Mouse (Mus musculus): ENCODE measurements around the gene Psma5. TPM values are rescaled to one million over a fixed set of nuclear protein-coding genes. Genes with fewer than 3 reads are reported as not detected.
"Not testable (repeated sequence)": the region's sequence is repeated elsewhere in the genome, so short reads cannot be mapped to it uniquely, and the experiment has no call there.

Gene Psma5
- total RNA-seq (2021) = 10 to 100 TPM; 67.7 to 79.0 TPM

DNA sequence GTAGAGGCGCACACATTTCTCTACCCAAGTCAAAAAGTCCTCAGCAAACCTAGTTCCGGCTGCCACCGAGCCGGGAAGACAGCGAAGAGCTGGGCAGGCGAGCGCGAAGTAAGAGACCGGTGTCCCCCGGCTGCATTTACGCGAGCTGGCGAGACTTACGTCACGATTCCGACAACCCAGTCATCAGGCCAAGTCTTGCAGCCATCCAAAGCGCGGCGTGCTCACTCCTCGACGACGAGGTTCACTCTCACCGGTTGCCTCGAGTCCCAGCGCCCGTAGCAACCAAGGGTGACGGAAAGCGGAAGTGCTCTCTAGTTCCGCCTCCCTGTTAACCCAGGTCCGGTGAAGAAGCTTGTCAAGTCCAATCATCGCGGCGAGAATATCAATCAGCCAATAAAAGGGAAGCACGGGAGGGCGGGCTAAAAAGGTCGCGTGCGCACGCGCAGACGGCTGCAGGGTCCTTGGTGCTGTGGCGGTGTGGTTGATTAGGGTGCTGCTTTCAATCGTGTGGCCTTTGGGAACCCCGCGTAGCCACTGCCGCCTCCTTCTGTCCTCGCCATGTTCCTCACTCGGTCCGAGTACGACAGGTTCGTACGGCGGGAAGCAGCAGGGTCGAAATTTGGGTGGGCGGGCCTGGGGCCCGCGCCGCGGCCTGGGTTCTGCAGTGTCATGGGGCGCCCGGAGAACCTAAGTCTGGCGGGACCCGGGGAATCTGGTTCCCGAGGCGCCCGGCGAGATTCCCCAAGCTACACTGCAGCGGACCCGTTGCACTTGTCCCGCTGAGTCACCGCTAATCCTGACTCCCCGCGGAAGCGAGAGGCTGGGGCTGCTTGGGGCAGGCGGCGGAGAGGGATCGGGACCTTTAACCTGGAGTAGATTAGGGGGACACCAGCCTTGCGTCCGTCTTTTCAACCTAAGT lies at the start of gene Psma5:
Gene Psma5, plus strand, starts transcription at position 208 of the 919 bp plus-strand sequence.
- peak; percentile 80 to 86 for DNase-seq (ENCODE audit: extremely low spot score in 1 of 2, low spot score in 1 of 2)

DNA sequence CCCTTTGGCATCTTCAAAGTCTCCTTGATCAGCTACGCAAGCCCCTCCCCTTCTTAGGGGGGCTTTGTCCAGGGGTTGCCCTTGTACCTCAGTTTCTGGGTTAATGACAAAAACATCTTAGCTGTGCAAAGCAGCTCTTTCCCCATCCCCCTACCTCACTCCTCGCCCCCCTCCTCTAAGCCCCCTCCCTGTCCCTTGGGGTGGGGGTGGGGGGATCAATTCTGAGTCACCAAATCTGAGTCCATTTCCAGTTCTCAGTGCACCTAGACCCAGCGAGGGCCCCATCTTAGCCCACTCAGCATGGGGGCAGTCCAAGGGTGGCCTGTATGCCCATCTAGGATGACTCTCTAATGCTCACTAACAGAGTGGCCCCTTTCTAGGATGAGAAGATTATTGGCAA lies 47.7 kb upstream of the Psma5 start:
- DNase-seq (ENCODE audit: extremely low spot score in 1 of 2, low spot score in 1 of 2) = no peak

DNA sequence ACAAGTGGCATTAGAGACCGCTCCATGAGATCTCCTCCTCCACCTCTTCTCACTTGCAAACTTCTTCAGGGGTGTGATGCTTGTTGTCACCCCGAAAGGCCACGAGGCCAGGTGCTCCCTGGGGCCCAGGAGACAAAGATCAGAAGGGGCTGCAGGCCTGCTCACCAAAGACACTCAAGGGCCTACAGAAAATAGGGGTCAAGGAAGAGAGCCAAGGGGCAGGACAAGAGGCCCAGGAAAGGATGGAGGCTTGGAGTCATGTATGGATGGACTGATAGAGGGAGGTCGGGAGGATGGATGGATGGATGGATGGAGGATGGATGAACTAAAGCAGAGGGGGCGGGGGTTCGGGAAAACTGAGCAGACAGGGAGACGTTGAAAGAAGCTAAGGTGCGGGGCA lies 47.2 kb upstream of the Psma5 start:
- DNase-seq (ENCODE audit: extremely low spot score in 1 of 2, low spot score in 1 of 2) = no peak

DNA sequence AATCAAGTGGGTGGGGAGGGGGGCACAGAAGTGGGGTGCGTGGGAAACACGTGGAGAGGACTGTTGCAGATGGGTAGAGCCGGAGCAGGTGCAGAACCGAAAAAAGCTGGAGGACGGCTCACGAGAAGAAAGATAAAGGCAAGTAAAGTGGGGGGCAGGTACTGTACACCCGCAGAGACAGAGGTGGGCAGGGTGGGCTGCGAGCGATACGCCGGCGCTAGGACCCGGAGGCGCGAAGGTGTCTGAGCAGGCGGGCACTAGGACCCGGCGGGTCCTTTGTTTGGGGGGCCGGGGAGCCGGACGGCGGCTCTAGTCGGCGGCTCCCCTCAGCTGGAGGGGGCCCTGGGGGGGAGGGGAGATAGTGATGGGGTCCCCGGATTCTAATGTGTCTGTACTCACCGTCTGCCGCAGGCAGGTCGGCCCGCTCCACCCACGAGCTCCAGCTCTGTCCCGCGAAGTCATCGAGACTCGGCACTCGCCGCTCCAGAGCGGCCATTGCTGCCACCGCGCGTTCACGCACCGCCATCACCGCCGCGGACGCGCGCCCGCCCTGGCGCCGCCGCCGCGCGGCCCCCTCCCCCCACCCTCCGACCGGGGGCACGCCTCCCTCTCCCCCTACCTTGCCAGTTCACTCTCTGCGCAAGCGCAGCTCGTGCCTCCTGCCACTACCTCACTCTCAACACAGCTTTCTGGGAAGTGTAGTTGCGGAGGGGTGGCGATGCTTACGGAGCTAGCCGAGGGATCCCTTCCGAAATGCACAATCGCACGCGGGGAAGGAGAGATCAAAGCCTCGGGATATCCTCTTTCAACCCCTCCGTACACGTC lies 46.6 kb upstream of the Psma5 start:
- peak; percentile 86 to 88 for DNase-seq (ENCODE audit: extremely low spot score in 1 of 2, low spot score in 1 of 2)

DNA sequence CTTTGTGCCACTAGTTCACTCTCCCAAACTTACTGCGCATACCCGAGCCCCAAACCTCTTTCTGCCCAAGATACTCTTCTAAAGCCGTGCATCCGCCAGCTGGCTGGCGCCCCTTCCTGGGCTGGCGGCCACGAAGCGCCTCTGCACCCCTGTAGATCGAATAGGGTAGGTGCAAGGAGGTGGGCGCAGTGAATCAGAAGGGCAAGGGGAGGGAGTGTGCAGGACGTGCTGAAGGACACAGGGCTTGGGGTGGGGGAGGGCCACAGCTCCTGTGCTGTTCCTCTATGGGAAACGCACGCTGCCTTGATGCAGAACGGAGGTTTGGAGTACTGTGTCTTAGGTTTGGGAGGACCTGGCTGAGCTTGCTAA lies 46.0 kb upstream of the Psma5 start, which contains the start of gene Atxn7l2:
Gene Atxn7l2, minus strand, starts transcription at position 164 of the 369 bp plus-strand sequence.
- no peak for DNase-seq (ENCODE audit: extremely low spot score in 1 of 2, low spot score in 1 of 2)

GRCm38 (mm10) chr3:108211845-108212244 lies 44.9 kb upstream of the Psma5 start:
- no peak for DNase-seq (ENCODE audit: extremely low spot score in 1 of 2, low spot score in 1 of 2)

DNA sequence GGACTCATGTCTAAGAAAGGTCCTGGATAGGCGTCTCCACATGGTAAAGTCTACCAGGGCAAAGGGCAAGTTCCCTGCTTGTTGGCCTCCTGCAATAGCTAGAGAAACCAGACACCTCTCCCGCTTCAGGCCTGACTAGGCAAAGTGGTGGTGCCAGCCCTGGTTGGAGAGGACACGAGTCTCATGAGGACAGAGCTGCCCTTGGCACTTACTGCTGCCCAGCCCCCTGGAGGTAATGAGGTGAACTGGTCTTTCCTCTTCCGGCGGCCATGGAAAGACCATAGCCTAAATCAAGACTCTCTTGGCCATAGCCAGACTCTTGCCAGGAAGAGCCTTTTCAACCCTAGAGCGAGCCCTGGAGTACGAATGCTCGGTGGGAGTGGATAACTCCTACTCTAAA lies 44.3 kb upstream of the Psma5 start:
- no peak for DNase-seq (ENCODE audit: extremely low spot score in 1 of 2, low spot score in 1 of 2)

DNA sequence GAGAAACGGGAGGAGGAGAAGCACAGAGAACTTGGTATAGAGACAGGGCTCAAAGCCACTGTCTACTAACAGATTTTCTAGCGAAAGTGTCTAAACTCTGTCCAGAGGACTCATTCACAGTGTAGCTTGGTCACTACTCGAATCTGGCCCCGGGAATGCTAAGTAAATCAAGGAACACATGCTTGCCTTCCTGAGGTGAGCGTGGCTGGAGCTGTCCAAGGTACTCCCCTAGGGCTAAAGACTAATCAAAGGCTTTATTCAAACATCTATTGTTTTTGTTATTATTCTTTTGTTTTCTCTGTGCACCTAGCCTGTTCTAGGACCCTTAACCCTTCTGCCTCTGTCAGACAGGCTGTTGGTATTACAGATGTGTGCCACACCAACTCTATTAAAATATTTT lies 42.0 kb upstream of the Psma5 start:
- no peak for DNase-seq (ENCODE audit: extremely low spot score in 1 of 2, low spot score in 1 of 2)

DNA sequence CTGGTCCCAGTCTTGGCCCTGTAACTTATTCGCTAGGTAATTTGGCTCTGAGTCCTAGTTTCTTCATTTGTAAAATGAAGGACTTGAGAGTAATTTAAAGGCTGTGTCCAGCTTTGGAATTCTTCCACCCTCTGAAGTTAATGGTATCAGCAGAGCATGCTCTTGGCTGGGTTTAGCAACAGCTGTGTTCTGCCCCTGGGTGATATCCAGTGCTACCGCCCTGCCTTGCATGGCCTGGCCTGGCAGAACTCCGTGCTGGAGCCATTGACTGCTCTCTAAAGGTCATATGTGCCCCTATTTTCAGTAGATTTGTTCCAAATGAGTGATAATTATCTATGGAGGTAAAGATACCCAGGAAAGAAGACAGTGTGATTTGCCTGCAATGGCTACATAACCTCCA lies 36.1 kb upstream of the Psma5 start:
- DNase-seq (ENCODE audit: extremely low spot score in 1 of 2, low spot score in 1 of 2) = no peak

DNA sequence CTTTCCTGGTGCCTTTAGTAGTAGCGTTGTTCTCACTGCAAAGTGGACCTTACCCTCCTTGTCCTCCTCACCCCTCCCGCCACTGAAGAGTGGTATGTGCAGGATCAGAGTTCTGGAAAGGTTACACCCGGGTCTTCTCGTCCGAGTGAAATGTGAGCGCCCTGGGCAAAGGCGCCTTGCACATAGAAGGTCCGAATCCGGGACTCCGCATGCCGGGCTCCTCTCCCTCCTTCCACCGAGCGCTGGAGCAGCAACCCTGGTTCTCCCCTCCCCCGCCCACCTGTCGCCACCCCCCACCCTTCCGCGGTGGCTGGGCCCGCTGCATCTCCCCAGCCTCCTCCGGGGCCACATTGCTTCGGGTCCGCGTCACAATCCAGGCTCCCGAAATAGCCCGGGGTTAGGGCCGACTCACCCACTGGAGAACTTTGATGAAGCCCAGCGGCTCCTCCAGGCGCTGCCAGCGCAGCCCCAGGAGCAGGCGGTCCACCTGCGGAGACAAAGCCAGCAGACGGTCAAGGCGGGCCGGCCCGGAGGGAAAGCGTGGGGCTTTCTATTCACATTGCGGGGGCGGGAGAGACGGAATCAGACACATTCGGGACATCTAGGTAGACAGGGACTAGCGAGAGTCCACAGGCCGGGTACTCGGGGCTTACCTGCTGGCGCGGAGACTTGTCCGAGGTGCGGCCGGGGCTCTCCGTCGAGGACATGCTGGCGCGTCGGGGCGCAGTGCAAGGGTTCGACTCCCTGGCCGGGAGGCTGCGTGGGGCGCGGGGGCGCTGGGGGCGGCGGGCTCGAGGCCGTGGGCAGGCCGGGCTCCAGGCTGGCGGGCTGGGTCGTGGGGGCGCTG lies 30.8 kb upstream of the Psma5 start:
- DNase-seq (ENCODE audit: extremely low spot score in 1 of 2, low spot score in 1 of 2) = no peak

GRCm38 (mm10) chr3:108226558-108227350 lies 30.0 kb upstream of the Psma5 start, which contains the start of gene Sypl2:
Gene Sypl2, minus strand, starts transcription at chr3:108226648.
- no peak for DNase-seq (ENCODE audit: extremely low spot score in 1 of 2, low spot score in 1 of 2)

- DNase-seq (ENCODE audit: extremely low spot score in 1 of 2, low spot score in 1 of 2) = no peak
Observed at GRCm38 (mm10) chr3:108227521-108227920, 29.2 kb upstream of the Psma5 start.

DNA sequence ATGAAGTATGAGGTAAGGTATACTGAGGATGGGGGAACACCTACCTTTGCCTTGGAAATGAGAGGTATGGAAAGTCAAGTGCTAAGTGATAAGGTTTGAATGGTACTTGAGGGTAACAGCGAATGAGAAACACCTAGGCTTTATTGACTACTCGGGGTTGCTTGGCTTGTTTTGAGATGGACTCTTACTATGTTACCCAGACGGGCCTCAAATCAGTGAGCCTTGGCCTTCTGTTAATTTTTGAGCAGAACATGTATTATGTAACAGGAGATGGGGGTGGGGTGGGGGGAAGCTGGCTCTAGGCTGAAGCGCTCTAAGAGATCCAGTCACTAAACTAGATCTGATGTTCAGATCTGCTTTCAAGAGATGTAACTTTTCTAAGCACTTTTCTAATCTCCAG lies 25.1 kb upstream of the Psma5 start:
- no peak for DNase-seq (ENCODE audit: extremely low spot score in 1 of 2, low spot score in 1 of 2)

DNA sequence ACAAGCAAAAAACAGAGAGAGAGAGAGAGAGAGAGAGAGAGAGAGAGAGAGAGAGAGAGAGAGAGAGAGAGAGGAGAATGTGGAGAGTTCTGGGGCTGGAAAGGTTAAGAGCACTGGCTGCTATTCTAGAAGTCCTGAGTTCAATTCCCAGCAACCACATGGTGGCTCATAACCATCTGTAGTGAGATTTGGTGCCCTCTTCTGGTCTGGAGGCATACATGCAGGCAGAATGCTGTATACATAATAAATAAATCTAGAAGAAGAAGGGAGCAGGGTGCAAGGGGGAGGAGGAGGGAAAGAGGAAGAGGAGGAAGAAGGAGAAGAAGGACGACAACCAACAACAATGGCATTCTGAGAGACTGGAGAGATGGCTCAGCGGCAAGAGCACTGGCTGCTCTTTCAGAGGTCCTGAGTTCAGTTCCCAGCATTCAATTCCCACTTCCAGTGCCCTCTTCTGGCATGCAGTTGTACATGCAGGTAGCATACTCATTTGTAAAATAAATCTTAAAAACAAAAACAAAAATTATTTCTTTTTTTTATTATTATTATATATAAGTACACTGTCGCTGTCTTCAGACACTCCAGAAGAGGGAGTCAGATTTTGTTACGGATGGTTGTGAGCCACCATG lies 19.1 kb upstream of the Psma5 start:
- not testable (repeated sequence) for DNase-seq (ENCODE audit: extremely low spot score in 1 of 2, low spot score in 1 of 2)

GRCm38 (mm10) chr3:108241243-108241839 lies 15.4 kb upstream of the Psma5 start:
- no peak for DNase-seq (ENCODE audit: extremely low spot score in 1 of 2, low spot score in 1 of 2)

DNA sequence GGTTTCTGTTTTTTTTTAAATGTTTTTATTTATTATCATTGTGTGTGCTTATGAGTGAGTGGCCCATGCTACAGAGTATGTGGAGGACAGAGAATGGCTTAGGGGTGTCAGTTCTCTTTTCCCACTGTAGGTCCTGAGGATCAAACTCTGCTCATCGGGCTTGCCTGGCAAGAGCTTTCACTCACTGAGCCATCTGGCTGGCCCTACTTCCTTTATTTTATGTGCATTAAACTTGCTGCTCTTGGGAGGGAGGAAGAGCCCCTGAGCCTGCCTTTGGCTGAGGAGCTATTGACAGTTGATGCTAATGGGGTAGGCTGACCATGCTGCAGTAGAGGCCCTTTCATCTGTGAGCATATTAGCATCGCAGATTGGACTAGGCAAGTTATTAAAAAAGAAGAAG lies 9.9 kb upstream of the Psma5 start:
- no peak for DNase-seq (ENCODE audit: extremely low spot score in 1 of 2, low spot score in 1 of 2)

- no peak for DNase-seq (ENCODE audit: extremely low spot score in 1 of 2, low spot score in 1 of 2)
Observed at GRCm38 (mm10) chr3:108257831-108258500, 1.2 kb downstream of the Psma5 start.

DNA sequence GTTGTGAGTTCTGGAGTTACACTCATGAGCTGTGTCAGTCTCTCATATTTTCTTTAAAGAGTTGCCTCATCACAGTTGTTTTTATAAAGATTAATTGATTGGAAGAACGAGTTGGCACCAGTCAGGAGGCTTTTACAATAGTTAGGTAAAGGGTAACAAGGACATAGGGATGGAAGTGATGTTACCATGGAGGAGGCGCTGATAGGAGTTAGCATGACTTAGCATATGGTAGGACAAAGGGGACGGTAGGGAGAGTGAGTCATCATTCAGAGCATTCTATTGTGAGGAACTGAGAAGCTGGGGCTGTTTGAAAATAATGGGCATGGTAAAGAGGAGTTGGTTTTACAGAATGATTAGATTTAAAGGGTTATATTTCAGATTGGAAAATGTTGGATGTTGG lies 2.6 kb downstream of the Psma5 start:
- no peak for DNase-seq (ENCODE audit: extremely low spot score in 1 of 2, low spot score in 1 of 2)
